In genomic region chr1:84518347-84518746, GRCm38 (mm10) we compare ENCODE assay signal across 12 mouse cellular contexts.
DNase-seq lines count a peak whose midpoint lies in the region; ATAC-seq lines count a peak whose summit lies in the region.
"Had no signal": no experiment of that assay in that cellular context is flagged by ENCODE, and none has a peak within 500 bp of the region (broad histone marks: within the 10 kb centered on the region; RNA-seq: fewer than 3 reads in every experiment).

No protein-coding gene starts in this region.

- H3K4me1 ChIP-seq in hindbrain, embryonic 12.5 days: 0 out of 2 replicates have a peak, but pooled peaks cover 6% of the 10 kb centered on the region
- no peaks in the 10 kb centered on the region for H3K4me1 ChIP-seq in hindbrain, embryonic 11.5 days (replicated peaks; ENCODE audit: control insufficient read depth, insufficient read depth, low read length)
- H3K4me1 ChIP-seq: liver, embryonic 15.5 days had no signal

- DNase-seq in hindbrain, embryonic 11.5 days (ENCODE audit: low spot score): no peak
- peak; percentile 42 for DNase-seq in urinary bladder, postnatal 14 days (ENCODE audit: low spot score)
- DNase-seq in urinary bladder, postnatal 25 days (ENCODE audit: low spot score): no peak
- peak; percentile 24 for DNase-seq in heart, postnatal 4 days
- no peak for DNase-seq in right cerebral cortex, postnatal 25 days
- DNase-seq in Muller cell, postnatal 12 days (ENCODE audit: inconsistent ontology term): no peak
- DNase-seq in cerebellum, adult 9-11 months: no peak
- DNase-seq: cerebellum, postnatal 14 days had no signal

- H3K4me2 ChIP-seq in hindbrain, embryonic 12.5 days (replicated peaks): no peak overlapping the region
- no peak overlapping the region for H3K4me2 ChIP-seq in hindbrain, embryonic 11.5 days (replicated peaks; ENCODE audit: low read depth, low read length)
- H3K4me2 ChIP-seq: heart, embryonic 13.5 days; liver, embryonic 15.5 days had no signal

- H3K36me3 ChIP-seq in hindbrain, embryonic 12.5 days: no peaks in the 10 kb centered on the region
- no peaks in the 10 kb centered on the region for H3K36me3 ChIP-seq in hindbrain, embryonic 11.5 days (ENCODE audit: control insufficient read depth, insufficient read depth, low read length)
- H3K36me3 ChIP-seq: heart, embryonic 13.5 days; liver, embryonic 15.5 days had no signal

- WGBS in hindbrain, embryonic 12.5 days: 51% methylated on average over 4 of the region's 4 CpGs
- WGBS in hindbrain, embryonic 11.5 days: 73% methylated on average over 4 of the region's 4 CpGs

- no peaks in the 10 kb centered on the region for H3K27me3 ChIP-seq in hindbrain, embryonic 12.5 days
- no peaks in the 10 kb centered on the region for H3K27me3 ChIP-seq in hindbrain, embryonic 11.5 days (ENCODE audit: control insufficient read depth, insufficient read depth, low read length)
- H3K27me3 ChIP-seq: heart, embryonic 13.5 days; liver, embryonic 15.5 days had no signal

- 0 out of 2 replicates have a peak overlapping the region, but pooled peaks have one; percentile 49 for H3K27ac ChIP-seq in hindbrain, embryonic 12.5 days
- no peak overlapping the region for H3K27ac ChIP-seq in hindbrain, embryonic 11.5 days (ENCODE audit: low read depth, low read length)
- H3K27ac ChIP-seq: heart, embryonic 13.5 days; liver, embryonic 15.5 days had no signal

- no peaks in the 10 kb centered on the region for H3K9me3 ChIP-seq in hindbrain, embryonic 12.5 days (replicated peaks)
- H3K9me3 ChIP-seq in hindbrain, embryonic 11.5 days (ENCODE audit: control insufficient read depth, low read length): no peaks in the 10 kb centered on the region
- H3K9me3 ChIP-seq: heart, embryonic 13.5 days; liver, embryonic 15.5 days had no signal

- no peak for ATAC-seq in hindbrain, embryonic 12.5 days (ENCODE audit: low FRiP score)
- ATAC-seq in hindbrain, embryonic 11.5 days (ENCODE audit: low FRiP score): no peak
- ATAC-seq: midbrain, embryonic 16.5 days had no signal

- H3K9ac ChIP-seq in hindbrain, embryonic 12.5 days: no peak overlapping the region
- H3K9ac ChIP-seq in hindbrain, embryonic 11.5 days (ENCODE audit: low read depth, low read length): no peak overlapping the region
- H3K9ac ChIP-seq: heart, embryonic 13.5 days; liver, embryonic 15.5 days had no signal

- H3K4me3 ChIP-seq in hindbrain, embryonic 12.5 days: no peak overlapping the region
- no peak overlapping the region for H3K4me3 ChIP-seq in hindbrain, embryonic 11.5 days (ENCODE audit: low read depth, low read length)
- H3K4me3 ChIP-seq: heart, embryonic 13.5 days; liver, embryonic 15.5 days had no signal

Comparison
In these comparisons a context has a peak if more than half of its experiments do, and no peak if none do; other contexts are left out.
1. DNase-seq: peak in urinary bladder, postnatal 14 days (single experiment) and heart, postnatal 4 days (single experiment); none in hindbrain, embryonic 11.5 days (single experiment), urinary bladder, postnatal 25 days (single experiment), right cerebral cortex, postnatal 25 days (single experiment), Muller cell, postnatal 12 days (single experiment) and cerebellum, adult 9-11 months (single experiment).